Mouse (Mus musculus) testis, adult 10 weeks (tissue): ENCODE results near the gene Carm1. TPM values are rescaled to one million over a fixed set of nuclear protein-coding genes. Genes with fewer than 3 reads are reported as not detected.

Source experiments
- polyA plus RNA-seq: library from polyadenylated mRNA; stranded (reverse); fragments of 350-450 nt; fragmentation: Illumina TruSeq; extraction: RNeasy Lipid Tissue Mini Kit (QIAGEN cat#74804); gene quantifications from one replicate; pipeline ENCODE4 v1.2.3, GENCODE M21; 2014; ENCODE audit warnings: low read depth, low replicate concordance

Gene Carm1
- polyA plus RNA-seq = 11.9 TPM

DNA sequence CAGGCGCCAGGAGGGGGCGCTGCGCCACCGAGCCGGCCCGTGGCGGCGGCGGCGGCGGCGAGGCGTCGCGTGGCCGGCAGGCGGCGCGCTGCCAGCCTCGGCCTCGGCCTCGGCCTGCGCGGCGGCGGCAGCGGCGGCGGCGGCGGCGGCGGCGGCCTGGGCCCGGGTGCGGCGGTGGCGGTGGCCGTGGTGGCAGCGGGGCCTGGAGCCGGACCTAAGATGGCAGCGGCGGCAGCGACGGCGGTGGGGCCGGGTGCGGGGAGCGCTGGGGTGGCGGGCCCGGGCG lies at the start of gene Carm1:
Gene Carm1 (plus strand): TSS at position 106 of the 286 bp plus-strand sequence.

DNA sequence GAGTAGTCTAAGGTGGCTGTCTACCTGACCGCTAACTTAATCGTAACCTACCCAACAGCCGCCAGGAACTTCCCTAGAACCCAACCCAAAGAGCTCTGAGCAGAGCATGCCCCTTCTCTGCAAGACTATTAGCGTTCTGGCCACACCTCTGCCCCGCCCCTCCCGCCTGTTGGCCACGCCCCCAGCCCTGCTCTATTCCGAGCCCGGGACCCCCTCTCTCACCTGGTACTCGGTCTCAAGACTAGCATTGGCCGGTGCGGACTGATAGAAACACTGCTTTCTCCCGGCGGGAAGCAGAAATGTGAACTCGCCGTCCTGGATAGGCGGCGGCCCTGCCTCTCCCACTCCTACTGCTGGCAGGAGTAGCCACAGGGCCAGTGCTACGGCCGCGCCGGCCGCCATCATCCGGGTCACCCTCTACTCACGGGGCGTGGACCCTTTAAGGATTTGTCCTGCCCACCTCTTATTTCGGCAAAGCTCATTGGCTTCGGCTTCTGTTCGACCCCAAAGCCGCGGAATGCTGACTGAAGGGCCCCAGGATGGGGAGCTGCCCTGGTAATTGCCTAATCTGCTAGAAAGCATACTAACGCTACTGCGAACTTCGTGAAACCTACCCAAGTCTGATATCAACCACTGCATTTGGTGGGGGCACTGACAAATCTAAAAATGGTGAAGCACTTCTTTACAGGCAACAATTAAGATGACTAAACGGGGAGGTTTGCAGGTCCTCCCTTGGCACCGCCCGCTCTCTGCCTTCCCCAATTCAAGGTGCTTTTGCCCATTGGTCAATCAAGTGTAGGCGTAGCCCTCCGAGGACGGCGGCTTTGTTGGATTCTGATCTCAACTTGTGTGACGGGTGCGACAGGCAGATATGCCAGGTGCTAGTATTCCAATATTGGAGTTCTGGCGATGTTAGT lies 36.7 kb upstream of the Carm1 start, which contains the start of gene Tmed1:
Gene Tmed1 (minus strand): TSS at position 481 of the 917 bp plus-strand sequence.

DNA sequence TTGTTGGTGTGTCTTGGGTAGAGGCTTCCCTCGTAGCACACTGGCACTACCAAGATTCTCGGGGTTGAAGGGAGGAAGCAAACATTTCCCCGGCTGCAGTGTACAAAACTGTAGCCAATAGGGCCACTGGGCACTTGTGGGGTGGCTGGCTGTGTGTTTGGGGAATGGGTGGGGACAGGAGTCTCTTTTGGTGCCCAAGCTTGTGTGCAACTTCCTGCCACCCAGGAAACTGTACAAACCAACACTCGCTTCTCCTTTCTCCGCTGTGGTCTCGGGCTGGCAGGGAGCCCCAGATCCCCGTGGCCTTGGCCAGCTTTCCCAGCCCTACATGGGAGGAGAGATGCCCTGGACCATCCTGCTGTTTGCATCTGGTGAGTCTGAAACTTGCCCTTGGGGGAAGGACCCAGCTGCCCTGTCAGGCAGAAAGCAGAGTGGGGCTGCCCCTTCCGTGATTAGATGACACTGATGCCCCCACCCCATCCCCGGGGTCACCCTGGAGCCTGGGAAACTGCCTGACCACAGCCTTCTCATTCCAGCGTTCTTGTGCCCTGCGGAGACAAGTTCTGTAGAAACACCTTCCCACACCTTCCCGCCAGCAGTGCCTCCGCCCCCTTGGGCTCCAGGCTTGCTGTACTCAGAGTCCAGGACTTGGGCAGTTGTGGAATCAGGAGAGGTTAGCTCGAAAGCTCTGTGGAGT lies 20.6 kb upstream of the Carm1 start, which contains the start of gene AB124611:
Gene AB124611 (plus strand): TSS at position 240 of the 697 bp plus-strand sequence.

DNA sequence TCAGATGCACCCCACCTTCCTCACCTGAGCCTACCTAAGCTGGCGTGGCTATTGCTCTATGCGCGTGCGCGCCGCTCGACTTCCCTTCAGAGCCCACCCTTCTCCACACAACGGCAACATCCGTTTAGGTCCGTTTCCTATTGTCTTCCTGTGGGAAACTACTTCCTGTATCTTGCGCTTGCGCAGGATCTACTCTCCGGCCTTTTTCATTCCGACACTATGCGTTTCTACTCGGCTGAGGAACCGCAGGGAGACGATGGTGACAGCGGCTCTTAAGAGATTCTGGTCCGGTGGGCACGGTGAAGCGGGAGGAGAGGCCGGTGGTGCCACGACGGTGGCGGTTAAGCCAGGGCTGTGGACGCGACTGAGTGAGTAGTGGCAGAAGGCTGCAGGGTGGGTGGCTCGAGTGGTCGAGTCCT lies 46.0 kb downstream of the Carm1 start, which contains the start of the genes Timm29 and Yipf2:
Gene Timm29 (plus strand): TSS at position 20 of the 419 bp plus-strand sequence.
Gene Yipf2 (minus strand): TSS at position 126 of the 419 bp plus-strand sequence.

DNA sequence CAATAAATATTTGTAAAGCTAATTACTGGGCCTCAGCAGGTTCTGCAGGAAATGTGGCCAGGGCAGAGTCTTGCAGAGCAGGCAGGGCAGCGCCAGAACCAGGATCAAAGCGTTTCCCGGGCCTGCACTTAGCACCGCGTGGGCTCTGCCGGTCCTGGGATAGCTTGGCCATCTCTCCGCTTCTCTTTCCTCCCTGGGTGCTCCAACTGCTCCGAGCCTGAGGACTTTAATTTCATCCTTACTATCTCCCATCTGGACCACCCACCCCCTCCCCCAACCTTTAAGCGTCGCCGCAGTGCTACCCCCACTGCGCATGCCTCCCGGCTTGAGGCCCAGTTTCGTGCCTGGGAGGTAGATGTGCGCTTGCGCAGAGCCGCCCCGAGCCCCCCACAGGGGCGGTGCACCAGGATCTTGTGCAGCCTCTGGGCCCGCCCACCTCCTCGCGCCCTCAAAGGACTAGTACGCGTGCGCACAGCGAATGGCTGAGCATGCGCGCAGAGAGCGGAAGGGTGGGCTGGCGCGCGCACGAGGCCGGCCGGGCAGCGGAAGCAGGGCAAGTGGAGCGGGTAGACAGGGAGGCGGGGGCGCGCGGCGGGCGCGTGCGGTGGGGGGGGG lies 69.0 kb downstream of the Carm1 start, which contains the start of gene Smarca4:
Gene Smarca4 (plus strand): TSS at position 553 of the 615 bp plus-strand sequence.

Other genes starting within 250 kb of the Carm1 start
- gene Ap1m2, start 234.6 kb upstream of the Carm1 start, polyA plus RNA-seq = 0.41 TPM
- 18.0 TPM for gene Slc44a2, start 226.2 kb upstream of the Carm1 start, polyA plus RNA-seq
- gene Ilf3, start 179.0 kb upstream of the Carm1 start, polyA plus RNA-seq = 61.2 TPM
- not detected for gene Qtrt1, start 135.1 kb upstream of the Carm1 start, polyA plus RNA-seq
- 42.4 TPM for gene Dnm2, start 122.0 kb upstream of the Carm1 start, polyA plus RNA-seq
- gene Tmed1, start 36.6 kb upstream of the Carm1 start, polyA plus RNA-seq = 1.9 TPM
- gene AB124611, start 20.7 kb upstream of the Carm1 start, polyA plus RNA-seq = 0.36 TPM
- 20.8 TPM for gene Timm29, start 45.8 kb downstream of the Carm1 start, polyA plus RNA-seq
- 6.5 TPM for gene Yipf2, start 45.9 kb downstream of the Carm1 start, polyA plus RNA-seq
- 8.3 TPM for gene Smarca4, start 69.3 kb downstream of the Carm1 start, polyA plus RNA-seq
- 1.1 TPM for gene Ldlr, start 176.6 kb downstream of the Carm1 start, polyA plus RNA-seq
- gene Spc24, start 213.4 kb downstream of the Carm1 start, polyA plus RNA-seq = 4.0 TPM